Mouse (Mus musculus): Measurements from ENCODE around the gene Xpnpep3.

DNA sequence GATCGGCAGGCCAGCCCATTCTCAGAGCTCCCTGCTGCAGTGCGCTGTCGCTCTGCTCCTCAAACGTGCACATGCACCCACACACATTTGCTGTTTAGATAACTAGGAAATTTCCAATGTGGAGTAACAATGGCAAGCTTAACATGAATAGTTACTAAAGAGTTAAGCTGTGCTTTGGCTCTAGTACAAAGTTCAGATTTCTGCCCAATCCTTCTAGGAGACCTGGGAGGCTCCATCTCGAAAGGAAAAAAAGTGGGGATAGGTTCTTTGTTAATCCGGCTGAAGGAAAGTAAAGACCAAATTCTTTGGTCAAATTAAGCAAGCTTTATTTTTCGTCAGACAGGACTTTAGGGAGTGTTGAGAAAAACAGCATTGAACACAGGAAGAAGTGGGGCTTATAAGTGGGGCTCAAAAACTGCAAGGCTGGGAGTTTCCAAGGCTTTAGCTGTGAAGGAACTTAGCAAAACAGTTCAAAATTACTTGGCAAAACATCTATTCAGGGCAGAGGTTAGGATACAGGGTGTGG, 22.3 kb downstream of the Xpnpep3 start:
- TF ChIP-seq USF1 (IDR thresholded peaks at IDR 0.05; ENCODE audit: low read depth): no peak
- no peak for TF ChIP-seq POLR2AphosphoS2 (IDR thresholded peaks at IDR 0.05; ENCODE audit: insufficient read length, low read depth)
- TF ChIP-seq E2F4 (IDR thresholded peaks at IDR 0.05; ENCODE audit: insufficient read depth): no peak
- TF ChIP-seq POLR2A (IDR thresholded peaks at IDR 0.05; ENCODE audit: insufficient read length, low read depth): no peak
- TF ChIP-seq MYOD1 (IDR thresholded peaks at IDR 0.05; ENCODE audit: control insufficient read depth in 1 of 3, insufficient read length in 2 of 3, low read depth in 2 of 3): no peak
- no peak for TF ChIP-seq MAX (IDR thresholded peaks at IDR 0.05; ENCODE audit: low read depth)

Measured in myocyte (in vitro differentiated cells).